Comparison of ENCODE assay signal across 8 mouse cellular contexts in the genomic region with DNA sequence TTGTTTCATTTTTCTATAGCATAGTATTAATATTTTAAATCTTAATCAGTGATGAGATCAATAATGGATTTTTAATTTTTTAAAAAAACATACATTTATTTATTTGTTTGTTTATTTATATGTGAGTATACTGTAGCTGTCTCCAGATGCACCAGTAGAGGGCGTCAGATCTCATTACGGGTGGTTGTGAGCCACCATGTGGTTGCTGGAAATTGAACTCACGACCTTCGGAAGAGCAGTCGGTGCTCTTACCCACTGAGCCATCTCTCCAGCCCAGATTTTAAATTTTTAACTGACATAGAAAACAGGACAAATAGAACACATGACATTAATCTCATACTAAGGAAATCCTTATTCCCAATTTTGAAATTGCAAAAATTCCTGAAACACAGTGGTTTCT. TPM values are rescaled to one million over a fixed set of nuclear protein-coding genes. Genes with fewer than 3 reads are reported as not detected.
DNase-seq lines count a peak whose midpoint lies in the region; ATAC-seq and TF ChIP-seq lines count a peak whose summit lies in the region.
"Not testable (repeated sequence)": the region's sequence is repeated elsewhere in the genome, so short reads cannot be mapped to it uniquely, and the experiment has no call there.
"Had no signal": no experiment of that assay in that cellular context is flagged by ENCODE, and none has a peak within 500 bp of the region (broad histone marks: within the 10 kb centered on the region; RNA-seq: fewer than 3 reads in every experiment).

No protein-coding gene starts in this region.

- H3K4me2 ChIP-seq in stomach, postnatal 0 days (replicated peaks; ENCODE audit: low read depth) = not testable (repeated sequence)

- TF ChIP-seq CTCF in E14TG2a.4 (conservative IDR thresholded peaks at IDR 0.05; ENCODE audit: low read length) (peak; percentile 37), MEL (IDR thresholded peaks at IDR 0.05 in 2 of 3, conservative IDR thresholded peaks at IDR 0.05 in 1 of 3; ENCODE audit: control insufficient read depth in 1 of 3, insufficient read depth in 1 of 3, low read depth in 2 of 3, low read length in 3 of 3, poor library complexity in 1 of 3, severe bottlenecking in 1 of 3) (peak in 2 of 3 experiments; percentile 13 to 40; a peak in 2 of 6 replicates)
- peak; percentile 14; the same call in 1 of the 2 replicates for TF ChIP-seq CTCF in gastrocnemius, adult 2 months (IDR thresholded peaks at IDR 0.05)
- TF ChIP-seq CTCF in layer of hippocampus, adult 2 months (conservative IDR thresholded peaks at IDR 0.05) = peak; percentile 46
- peak; percentile 7; the same call in 1 of the 2 replicates for TF ChIP-seq CTCF in liver, adult 2 months (IDR thresholded peaks at IDR 0.05; ENCODE audit: low read depth, low read length)
- TF ChIP-seq CTCF in stomach, postnatal 0 days (IDR thresholded peaks at IDR 0.05; ENCODE audit: low read depth) = 0 out of 2 replicates have a peak, but pooled peaks have one; percentile 8

- H3K36me3 ChIP-seq in E14TG2a.4 (ENCODE audit: insufficient read depth, low read length) (peaks cover 46% of the 10 kb centered on the region), MEL (ENCODE audit: control insufficient read depth in 1 of 2, insufficient read depth in 2 of 2, low read length in 2 of 2) (peaks cover 2 to 35% of the 10 kb centered on the region in 2 experiments)
- not testable (repeated sequence) for H3K36me3 ChIP-seq in liver, adult 2 months (ENCODE audit: control insufficient read depth, insufficient read depth, low read length); stomach, postnatal 0 days (ENCODE audit: control insufficient read depth, insufficient read depth, low read length)

- peaks cover 24% of the 10 kb centered on the region for H3K4me1 ChIP-seq in E14TG2a.4 (replicated peaks; ENCODE audit: low read depth, low read length)
- not testable (repeated sequence) for H3K4me1 ChIP-seq in MEL (ENCODE audit: control insufficient read depth in 1 of 2, insufficient read depth in 2 of 2, low read length in 2 of 2); liver, adult 2 months (ENCODE audit: control insufficient read depth, insufficient read depth, low read length); stomach, postnatal 0 days (replicated peaks; ENCODE audit: control insufficient read depth, insufficient read depth)

- intact Hi-C loops in gastrocnemius, adult 2 months (cut with DNase I) = not testable (repeated sequence)

- TF ChIP-seq EP300 in MEL (IDR thresholded peaks at IDR 0.05; ENCODE audit: low read depth in 1 of 2, low read length in 2 of 2); stomach, postnatal 0 days (optimal IDR thresholded peaks at IDR 0.05): not testable (repeated sequence)

- H3K9ac ChIP-seq in MEL (ENCODE audit: control insufficient read depth, low read depth, low read length, poor library complexity, severe bottlenecking); liver, adult 2 months (ENCODE audit: low read depth, low read length); stomach, postnatal 0 days (ENCODE audit: low read length): not testable (repeated sequence)

- peaks cover 51% of the 10 kb centered on the region for H3K79me2 ChIP-seq in MEL (ENCODE audit: control insufficient read depth, insufficient read depth, low read length, poor library complexity)
- not testable (repeated sequence) for H3K79me2 ChIP-seq in liver, adult 2 months (ENCODE audit: control insufficient read depth, insufficient read depth, low read length)

- WGBS in liver, adult 2 months = 91% methylated on average over 5 of the region's 5 CpGs
- WGBS in stomach, postnatal 0 days = 84% methylated on average over 5 of the region's 5 CpGs

- not testable (repeated sequence) for H3K9me3 ChIP-seq in E14TG2a.4 (ENCODE audit: low read length); MEL (replicated peaks; ENCODE audit: insufficient read depth, low read length); stomach, postnatal 0 days (ENCODE audit: control insufficient read depth, low read length)

- TF ChIP-seq RAD21 in MEL (IDR thresholded peaks at IDR 0.05; ENCODE audit: low read depth, low read length) = not testable (repeated sequence)

- not testable (repeated sequence) for TF ChIP-seq POLR2A in MEL (IDR thresholded peaks at IDR 0.05; ENCODE audit: control insufficient read depth in 1 of 2, insufficient read depth in 1 of 2, low read depth in 1 of 2, low read length in 2 of 2, poor library complexity in 1 of 2); liver, adult 2 months (IDR thresholded peaks at IDR 0.05; ENCODE audit: extremely low read depth, insufficient read depth, low read length)

- H3K27me3 ChIP-seq in E14TG2a.4 (ENCODE audit: insufficient read depth, low read length); MEL (ENCODE audit: control insufficient read depth in 1 of 2, insufficient read depth in 2 of 2, low read length in 2 of 2); liver, adult 2 months (ENCODE audit: control insufficient read depth, insufficient read depth, low read length); stomach, postnatal 0 days (ENCODE audit: control insufficient read depth, insufficient read depth, low read length): not testable (repeated sequence)

- DNase-seq in MEL (ENCODE audit: low read depth, low spot score); gastrocnemius, adult 2 months; layer of hippocampus, adult 2 months (ENCODE audit: low spot score in 2 of 2); liver, adult 2 months (ENCODE audit: extremely low read depth, low read depth, low spot score); stomach, postnatal 0 days (ENCODE audit: low spot score): not testable (repeated sequence)
- DNase-seq in R1 (ENCODE audit: low read depth, low spot score) = peak; percentile 19

- H3K4me3 ChIP-seq in E14TG2a.4 (replicated peaks; ENCODE audit: low read length); MEL (ENCODE audit: control insufficient read depth in 1 of 2, insufficient read depth in 1 of 2, low read depth in 2 of 2, low read length in 2 of 2); gastrocnemius, adult 2 months; layer of hippocampus, adult 2 months; liver, adult 2 months (ENCODE audit: insufficient read depth, low read depth, low read length); stomach, postnatal 0 days (ENCODE audit: low read depth, low read length): not testable (repeated sequence)

- H3K27ac ChIP-seq in MEL (ENCODE audit: control insufficient read depth, low read depth, low read length); gastrocnemius, adult 2 months; layer of hippocampus, adult 2 months; liver, adult 2 months (replicated peaks; ENCODE audit: insufficient read depth, low read depth, low read length); stomach, postnatal 0 days (replicated peaks): not testable (repeated sequence)

- ATAC-seq in stomach, postnatal 0 days (ENCODE audit: low FRiP score, low TSS enrichment) = not testable (repeated sequence)

TF ChIP-seq in MEL, 35 proteins besides CTCF, POLR2A, EP300 and RAD21:
- peak; percentile 52; the same call in 1 of the 2 replicates for TF ChIP-seq MYC (IDR thresholded peaks at IDR 0.05; ENCODE audit: low read depth, low read length)

RNA-seq across cellular contexts. Expression of gene Naa15, which starts 19.4 kb away (rescaled TPM):
- 36.6 and 43.4 TPM in 2 replicates for total RNA-seq in MEL (2012; rRNA removed)
- polyA plus RNA-seq in MEL (2012; ENCODE audit: insufficient read depth in 1 of 2, insufficient read length in 2 of 2, low read depth in 1 of 2, low replicate concordance in 2 of 2, missing spikeins in 1 of 2) = 100 to 1,000 TPM in 1 of 2 experiments, 10 to 100 TPM in 1; 61.6 to 558 TPM
- 10 to 100 TPM; 44.5 to 50.0 TPM for total RNA-seq in gastrocnemius, adult 2 months (2021)
- total RNA-seq in layer of hippocampus, adult 2 months (2021) = 10 to 100 TPM; 55.0 to 58.1 TPM
- total RNA-seq in liver, adult 2 months (2014; rRNA removed) = 14.8 TPM in 2 replicates
- 1.8 and 2.0 TPM in 2 replicates for polyA plus RNA-seq in liver, adult 2 months (2012; rRNA removed)
- 16.3 and 19.0 TPM in 2 replicates for polyA plus RNA-seq in stomach, postnatal 0 days (2015; fragmentation: Nextera tagmentation; extraction: Ambion mirVana)

RNA-seq across cellular contexts. Expression of gene Ndufc1, which starts 25.6 kb away (rescaled TPM):
- 207 and 214 TPM in 2 replicates for total RNA-seq in MEL (2012; rRNA removed)
- polyA plus RNA-seq in MEL (2012; ENCODE audit: insufficient read depth in 1 of 2, insufficient read length in 2 of 2, low read depth in 1 of 2, low replicate concordance in 2 of 2, missing spikeins in 1 of 2) = 100 to 1,000 TPM in 1 of 2 experiments, not detected in 1; 115 TPM
- 1,000 to 10,000 TPM; 1,007 to 1,209 TPM for total RNA-seq in gastrocnemius, adult 2 months (2021)
- total RNA-seq in layer of hippocampus, adult 2 months (2021) = 100 to 1,000 TPM; 287 to 299 TPM
- total RNA-seq in liver, adult 2 months (2014; rRNA removed) = 104 and 139 TPM in 2 replicates
- 179 and 231 TPM in 2 replicates for polyA plus RNA-seq in liver, adult 2 months (2012; rRNA removed)
- 884 and 979 TPM in 2 replicates for polyA plus RNA-seq in stomach, postnatal 0 days (2015; fragmentation: Nextera tagmentation; extraction: Ambion mirVana)

RNA-seq across cellular contexts. Expression of gene Mgarp, which starts 37.8 kb away (rescaled TPM):
- total RNA-seq in MEL (2012; rRNA removed) = 0.65 and 2.0 TPM in 2 replicates
- polyA plus RNA-seq in MEL (2012; ENCODE audit: insufficient read depth in 1 of 2, insufficient read length in 2 of 2, low read depth in 1 of 2, low replicate concordance in 2 of 2, missing spikeins in 1 of 2) = 1 to 10 TPM in 1 of 2 experiments, not detected in 1; 5.2 TPM
- not detected for total RNA-seq in gastrocnemius, adult 2 months (2021)
- not detected for total RNA-seq in layer of hippocampus, adult 2 months (2021)
- total RNA-seq in liver, adult 2 months (2014; rRNA removed) = 2.8 TPM in 1 of 2 replicates, not detected in the other
- 0.10 TPM in 1 of 2 replicates, not detected in the other for polyA plus RNA-seq in liver, adult 2 months (2012; rRNA removed)
- 0.73 and 0.82 TPM in 2 replicates for polyA plus RNA-seq in stomach, postnatal 0 days (2015; fragmentation: Nextera tagmentation; extraction: Ambion mirVana)
- total RNA-seq: CH12.LX had no signal

RNA-seq across cellular contexts. Expression of gene Rab33b, which starts 49.4 kb away (rescaled TPM):
- 5.2 and 6.2 TPM in 2 replicates for total RNA-seq in MEL (2012; rRNA removed)
- polyA plus RNA-seq in MEL (2012; ENCODE audit: insufficient read depth in 1 of 2, insufficient read length in 2 of 2, low read depth in 1 of 2, low replicate concordance in 2 of 2, missing spikeins in 1 of 2) = 1 to 10 TPM in 1 of 2 experiments, not detected in 1; 4.9 TPM
- 1 to 10 TPM; 8.1 to 8.7 TPM for total RNA-seq in gastrocnemius, adult 2 months (2021)
- 10 to 100 TPM; 22.8 to 25.4 TPM for total RNA-seq in layer of hippocampus, adult 2 months (2021)
- total RNA-seq in liver, adult 2 months (2014; rRNA removed) = 7.3 and 8.4 TPM in 2 replicates
- polyA plus RNA-seq in liver, adult 2 months (2012; rRNA removed) = 3.6 and 4.7 TPM in 2 replicates
- 15.9 TPM in 2 replicates for polyA plus RNA-seq in stomach, postnatal 0 days (2015; fragmentation: Nextera tagmentation; extraction: Ambion mirVana)
